Comparison of ENCODE assay signal across 9 mouse cellular contexts in the genomic region with DNA sequence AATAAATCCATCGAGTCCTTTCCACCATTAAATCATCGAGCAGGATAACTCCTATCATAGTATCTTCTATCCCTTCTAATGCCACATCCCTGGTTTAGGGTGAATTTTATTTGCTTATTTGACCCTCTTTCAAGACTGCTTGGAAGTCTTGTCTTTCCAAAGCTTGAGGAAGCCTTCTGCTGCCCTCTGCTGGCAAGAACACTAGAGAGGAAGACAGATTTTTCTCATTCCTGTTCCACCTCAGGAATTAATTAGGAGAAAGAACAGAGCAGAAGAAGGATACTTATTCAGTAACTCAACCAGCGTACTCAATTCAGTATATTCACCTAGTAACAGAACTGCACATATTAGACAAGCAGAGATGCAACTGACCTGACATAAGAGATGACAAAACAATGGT.
DNase-seq lines count a peak whose midpoint lies in the region; ATAC-seq and TF ChIP-seq lines count a peak whose summit lies in the region.
"Had no signal": no experiment of that assay in that cellular context is flagged by ENCODE, and none has a peak within 500 bp of the region (broad histone marks: within the 10 kb centered on the region; RNA-seq: fewer than 3 reads in every experiment).

No protein-coding gene starts in this region.

- DNase-seq in heart, adult 2 months, result no peak
- DNase-seq in heart, postnatal 36 days, result no peak
- DNase-seq in 3134 (ENCODE audit: extremely low read depth, insufficient read length, low spot score), result peak; percentile 7
- DNase-seq in brain, embryonic 18.5 days (ENCODE audit: low read depth, low spot score), result peak; percentile 36
- DNase-seq in left cerebral cortex, adult 11 months (ENCODE audit: low spot score), result peak; percentile 39
- peak; percentile 32 for DNase-seq in right cerebral cortex, postnatal 25 days
- no peak for DNase-seq in ovary, postnatal 10 days (ENCODE audit: low spot score)

- H3K9me3 ChIP-seq in forebrain, embryonic 12.5 days, result no peaks in the 10 kb centered on the region

- no peak overlapping the region for H3K9ac ChIP-seq in heart, adult 2 months (ENCODE audit: low read depth, low read length)
- H3K9ac ChIP-seq in forebrain, embryonic 12.5 days, result no peak overlapping the region

- no peak for TF ChIP-seq EP300 in heart, adult 2 months (IDR thresholded peaks at IDR 0.05; ENCODE audit: insufficient read depth, low read depth, low read length)

- H3K27ac ChIP-seq in heart, adult 2 months, result no peak overlapping the region
- no peak overlapping the region for H3K27ac ChIP-seq in forebrain, embryonic 12.5 days
- H3K27ac ChIP-seq: macrophage had no signal

- TF ChIP-seq CTCF in heart, adult 2 months (IDR thresholded peaks at IDR 0.05), result peak; percentile 34

- no peak for TF ChIP-seq POLR2A in heart, adult 2 months (IDR thresholded peaks at IDR 0.05; ENCODE audit: insufficient read depth, low read depth, low read length)

- intact Hi-C loops in heart, adult 2 months (cut with DNase I), result no loop called here
- intact Hi-C loops in heart, postnatal 36 days (cut with DNase I), result no loop called here

- WGBS in heart, adult 2 months, result 55% methylated on average over 3 of the region's 3 CpGs
- WGBS in forebrain, embryonic 12.5 days, result 67% methylated on average over 3 of the region's 3 CpGs

- H3K4me1 ChIP-seq in heart, adult 2 months (ENCODE audit: control insufficient read depth, insufficient read depth, low read length), result no peaks in the 10 kb centered on the region
- H3K4me1 ChIP-seq in forebrain, embryonic 12.5 days, result no peaks in the 10 kb centered on the region

- H3K36me3 ChIP-seq in heart, adult 2 months (ENCODE audit: control insufficient read depth, insufficient read depth, low read length), result no peaks in the 10 kb centered on the region
- no peaks in the 10 kb centered on the region for H3K36me3 ChIP-seq in forebrain, embryonic 12.5 days (replicated peaks)

- no peaks in the 10 kb centered on the region for H3K27me3 ChIP-seq in heart, adult 2 months (ENCODE audit: control insufficient read depth, insufficient read depth, low read length)
- no peaks in the 10 kb centered on the region for H3K27me3 ChIP-seq in forebrain, embryonic 12.5 days

- ATAC-seq in forebrain, embryonic 12.5 days (ENCODE audit: low FRiP score), result peak; percentile 27; the same call in 1 of the 2 replicates

- H3K79me2 ChIP-seq in heart, adult 2 months (replicated peaks; ENCODE audit: control insufficient read depth, insufficient read depth, low read length), result no peaks in the 10 kb centered on the region

- no peak overlapping the region for H3K4me3 ChIP-seq in heart, adult 2 months
- no peak overlapping the region for H3K4me3 ChIP-seq in forebrain, embryonic 12.5 days (replicated peaks)

- no peak overlapping the region for H3K4me2 ChIP-seq in forebrain, embryonic 12.5 days

Comparison
In these comparisons a context has a peak if more than half of its experiments do, and no peak if none do; other contexts are left out.
1. DNase-seq: peak in 3134 (single experiment), brain, embryonic 18.5 days (single experiment), left cerebral cortex, adult 11 months (single experiment) and right cerebral cortex, postnatal 25 days (single experiment); none in heart, adult 2 months (0 of 2), heart, postnatal 36 days (0 of 2) and ovary, postnatal 10 days (single experiment).